Mouse (Mus musculus): ENCODE data around the gene Nyap1. TPM values are rescaled to one million over a fixed set of nuclear protein-coding genes. Genes with fewer than 3 reads are reported as not detected.
"Not testable (repeated sequence)": the region's sequence is repeated elsewhere in the genome, so short reads cannot be mapped to it uniquely, and the experiment has no call there.

The Nyap1 gene
- total RNA-seq, 2 experiments from 2014 or later: 70.1 to 79.5 TPM

DNA sequence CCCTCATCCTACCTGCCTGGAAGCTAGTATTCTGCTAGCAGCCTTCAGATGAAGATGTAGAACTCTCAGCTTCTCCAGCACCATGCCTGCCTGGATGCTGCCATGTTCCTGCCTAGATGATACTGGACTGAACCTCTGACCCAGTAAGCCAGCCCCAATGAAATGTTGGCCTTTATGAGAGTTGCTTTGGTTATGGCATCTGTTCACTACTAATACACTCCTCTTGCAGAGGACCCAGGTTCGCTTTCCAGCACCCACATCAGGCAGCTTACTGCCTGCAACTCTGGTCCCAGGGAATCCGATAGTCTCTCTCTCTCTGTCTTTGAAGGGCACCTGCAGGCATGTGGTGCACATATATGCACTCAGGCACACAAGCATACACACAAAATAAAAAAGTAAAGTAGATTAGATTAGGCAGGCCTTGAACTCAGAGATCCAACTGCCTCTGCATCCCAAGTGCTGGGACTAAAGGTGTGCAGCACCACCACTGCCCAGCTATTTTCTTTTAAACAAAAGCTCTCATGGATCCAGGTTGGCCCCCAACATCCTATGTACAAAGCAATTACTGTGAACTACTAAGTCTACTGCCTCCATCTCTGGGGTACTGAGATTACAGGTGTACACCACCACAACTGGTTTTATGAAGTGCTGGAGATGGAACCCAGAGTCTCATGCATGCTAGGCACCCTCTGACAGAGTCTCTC lies 34.3 kb upstream of the Nyap1 start:
- intact Hi-C loops (cut with DNase I): loop anchor here (10.0 kb wide), 1 partner anchor 441 kb away; the partner anchor contains the start of gene Slc12a9
- no peak for DNase-seq (ENCODE audit: low spot score in 2 of 2)

GRCm38 (mm10) chr5:137772755-137773154 lies 31.3 kb upstream of the Nyap1 start:
- DNase-seq (ENCODE audit: low spot score in 2 of 2): no peak
- intact Hi-C loops (cut with DNase I): loop anchor here (10.0 kb wide), 1 partner anchor 438 kb away; the partner anchor contains the start of gene Slc12a9

DNA sequence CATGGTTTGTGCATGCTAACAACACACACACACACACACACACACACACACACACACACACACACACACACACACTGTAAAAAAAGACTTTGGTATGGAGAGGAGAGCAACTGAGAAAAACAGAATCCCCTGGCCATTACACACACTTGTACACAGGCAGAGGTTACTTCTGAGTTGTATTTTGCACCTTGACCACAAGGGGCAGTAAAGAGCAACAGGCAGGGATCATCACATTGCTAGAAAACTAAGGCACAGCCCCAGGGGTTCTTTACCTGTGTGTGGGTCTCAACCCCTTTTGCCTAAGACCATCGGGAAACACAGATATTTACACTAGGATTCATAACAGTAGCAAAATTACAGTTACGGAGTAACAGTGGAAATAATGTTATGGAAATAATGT lies 29.3 kb upstream of the Nyap1 start:
- intact Hi-C loops (cut with DNase I): loop anchor here (10.0 kb wide), 1 partner anchor 436 kb away; the partner anchor contains the start of gene Slc12a9
- no peak for DNase-seq (ENCODE audit: low spot score in 2 of 2)

- intact Hi-C loops (cut with DNase I): no loop called here
- DNase-seq (ENCODE audit: low spot score in 2 of 2): no peak
Measured at GRCm38 (mm10) chr5:137768475-137768874, 27.1 kb upstream of the Nyap1 start.

GRCm38 (mm10) chr5:137766270-137766669 lies 24.9 kb upstream of the Nyap1 start:
- intact Hi-C loops (cut with DNase I): no loop called here
- DNase-seq (ENCODE audit: low spot score in 2 of 2): no peak

DNA sequence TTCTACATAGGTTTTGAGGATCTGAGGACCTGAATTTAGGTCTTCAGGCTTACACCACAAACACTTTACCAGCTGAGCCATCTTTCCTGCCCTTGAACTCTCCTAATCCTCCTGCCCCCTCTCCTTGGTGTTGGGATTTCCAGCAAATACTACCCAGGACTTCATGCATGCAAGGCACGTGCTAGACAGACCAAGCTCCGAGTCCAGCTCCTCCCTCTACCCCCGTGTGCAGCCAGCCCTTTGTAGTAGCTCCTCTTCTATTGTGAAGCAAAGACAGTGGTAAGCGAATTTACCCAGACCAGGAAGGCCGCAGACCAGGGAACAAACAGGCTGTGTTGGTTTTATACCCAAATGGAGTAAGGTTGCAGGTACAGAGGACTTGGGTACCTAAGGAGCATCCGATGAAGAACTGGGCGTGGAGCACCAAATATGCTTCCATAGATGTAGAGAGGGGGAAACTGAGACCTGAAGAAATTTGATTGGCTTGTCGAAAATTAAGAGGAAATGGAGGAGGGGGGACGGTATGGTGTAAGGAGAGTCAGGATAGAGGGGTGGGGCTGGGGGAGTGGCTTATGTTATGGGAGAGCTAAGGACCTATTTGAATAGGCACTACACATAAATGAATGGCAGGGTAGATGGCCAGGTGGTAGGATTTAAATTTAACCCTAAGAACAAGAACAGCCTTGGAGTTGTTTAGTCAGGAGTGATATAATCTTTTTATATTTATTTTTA lies 23.4 kb upstream of the Nyap1 start:
- no peak for DNase-seq (ENCODE audit: low spot score in 2 of 2)
- intact Hi-C loops (cut with DNase I): no loop called here

GRCm38 (mm10) chr5:137759971-137760412 lies 18.6 kb upstream of the Nyap1 start:
- peak; percentile 81 to 84 for DNase-seq (ENCODE audit: low spot score in 2 of 2)
- intact Hi-C loops (cut with DNase I): no loop called here

- intact Hi-C loops (cut with DNase I): no loop called here
- DNase-seq (ENCODE audit: low spot score in 2 of 2): no peak
Measured at GRCm38 (mm10) chr5:137758921-137759534, 17.6 kb upstream of the Nyap1 start.

- DNase-seq (ENCODE audit: low spot score in 2 of 2): peak; percentile 63 to 69
- intact Hi-C loops (cut with DNase I): loop anchor here (1.0 kb wide), 1 partner anchor 101 kb away; no protein-coding TSS in a partner anchor
Measured at GRCm38 (mm10) chr5:137757887-137758286, 16.5 kb upstream of the Nyap1 start.

GRCm38 (mm10) chr5:137756882-137757661 lies 15.7 kb upstream of the Nyap1 start:
- peak; percentile 79 to 85 for DNase-seq (ENCODE audit: low spot score in 2 of 2)
- intact Hi-C loops (cut with DNase I): loop anchor here (1.0 kb wide), 1 partner anchor 100 kb away; no protein-coding TSS in a partner anchor

DNA sequence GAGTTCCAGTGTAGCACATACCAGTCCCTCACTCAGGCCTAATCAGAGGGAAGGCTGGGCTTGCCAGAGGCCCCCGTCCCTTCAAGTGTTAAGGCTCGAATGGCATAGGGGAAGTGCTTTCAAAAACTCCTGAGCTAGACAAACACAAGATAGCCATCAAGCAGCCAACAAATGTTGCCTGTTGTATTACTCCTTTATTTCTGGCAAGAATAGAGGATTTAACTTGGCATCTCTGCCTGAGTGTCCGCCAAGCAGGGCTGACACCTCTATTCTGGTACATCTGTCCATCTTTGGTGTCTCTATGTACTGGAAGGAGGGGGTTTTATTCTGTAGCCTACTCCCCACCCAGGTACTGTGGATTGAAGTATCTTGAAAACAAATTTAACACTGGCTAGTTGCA lies 14.7 kb upstream of the Nyap1 start:
- intact Hi-C loops (cut with DNase I): no loop called here

DNA sequence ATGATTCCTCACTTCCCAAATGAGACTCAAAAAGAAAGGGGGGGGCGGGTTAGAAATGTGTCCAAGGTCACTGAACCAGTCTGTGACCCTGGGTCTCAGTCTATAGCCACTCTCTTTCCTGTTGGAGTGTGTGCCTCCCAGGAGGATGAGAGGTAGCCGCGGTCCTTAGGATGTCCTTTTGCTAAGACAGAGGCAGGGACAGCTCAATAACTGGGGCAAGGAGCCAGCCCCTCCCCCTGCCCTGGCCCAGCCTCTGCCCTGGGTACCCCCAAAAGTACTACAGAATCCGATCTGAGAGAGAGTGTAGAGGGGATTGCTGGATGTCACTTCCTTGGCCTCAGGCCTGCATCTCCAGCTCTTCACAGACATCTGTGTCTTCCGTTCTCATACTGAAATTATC lies 14.0 kb upstream of the Nyap1 start:
- intact Hi-C loops (cut with DNase I): no loop called here
- no peak for DNase-seq (ENCODE audit: low spot score in 2 of 2)

More for the DNA sequence above, 14.7 kb upstream of the Nyap1 start:
- no peak for DNase-seq (ENCODE audit: low spot score in 2 of 2)

- intact Hi-C loops (cut with DNase I): no loop called here
- DNase-seq (ENCODE audit: low spot score in 2 of 2): no peak
Measured at GRCm38 (mm10) chr5:137753111-137753832, 11.9 kb upstream of the Nyap1 start.

GRCm38 (mm10) chr5:137751988-137752387 lies 10.6 kb upstream of the Nyap1 start:
- intact Hi-C loops (cut with DNase I): no loop called here
- no peak for DNase-seq (ENCODE audit: low spot score in 2 of 2)

DNA sequence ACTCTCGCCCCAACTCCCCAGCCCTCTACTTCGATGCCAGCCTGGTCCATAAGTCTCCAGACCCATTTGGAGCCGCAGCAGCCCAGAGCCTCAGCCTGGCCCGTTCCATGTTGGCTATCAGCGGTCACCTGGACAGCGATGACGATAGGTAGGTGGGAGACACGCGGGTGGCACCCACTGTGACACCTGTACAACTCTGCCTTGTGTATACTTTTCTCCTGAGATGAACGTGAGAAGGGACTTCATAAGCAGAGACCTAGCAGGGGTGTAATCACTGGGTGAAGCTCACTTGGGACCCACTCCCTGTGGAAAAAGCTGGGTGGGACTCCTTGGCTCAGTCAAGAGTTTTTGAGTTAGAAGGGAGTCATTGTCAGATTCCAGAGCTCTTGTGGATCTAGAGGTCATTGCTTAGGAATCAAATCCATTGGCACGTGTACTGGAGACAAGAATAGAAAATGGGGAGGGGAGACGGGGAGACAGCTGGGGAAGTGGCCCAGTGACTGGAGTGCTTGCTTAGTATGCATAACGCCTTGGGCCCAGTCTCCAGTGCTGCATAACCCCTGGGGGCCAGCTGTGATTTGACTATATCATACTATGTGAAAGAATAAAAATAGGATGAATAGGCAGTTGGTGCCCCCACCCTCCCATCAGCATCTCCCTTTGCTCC lies 9.9 kb upstream of the Nyap1 start:
- no peak for DNase-seq (ENCODE audit: low spot score in 2 of 2)

GRCm38 (mm10) chr5:137750212-137750611 lies 8.8 kb upstream of the Nyap1 start:
- DNase-seq (ENCODE audit: low spot score in 2 of 2); intact Hi-C loops (cut with DNase I): not testable (repeated sequence)

More for the DNA sequence above, 9.9 kb upstream of the Nyap1 start:
- intact Hi-C loops (cut with DNase I): no loop called here

GRCm38 (mm10) chr5:137749196-137749836 lies 7.9 kb upstream of the Nyap1 start:
- intact Hi-C loops (cut with DNase I): loop anchor here (5.0 kb wide), 1 partner anchor 217 kb away; the partner anchor contains the start of genes Epo and Gnb2
- DNase-seq (ENCODE audit: low spot score in 2 of 2): no peak
